Mouse (Mus musculus): ENCODE measurements around the gene Nr4a1.

The Nr4a1 gene

DNA sequence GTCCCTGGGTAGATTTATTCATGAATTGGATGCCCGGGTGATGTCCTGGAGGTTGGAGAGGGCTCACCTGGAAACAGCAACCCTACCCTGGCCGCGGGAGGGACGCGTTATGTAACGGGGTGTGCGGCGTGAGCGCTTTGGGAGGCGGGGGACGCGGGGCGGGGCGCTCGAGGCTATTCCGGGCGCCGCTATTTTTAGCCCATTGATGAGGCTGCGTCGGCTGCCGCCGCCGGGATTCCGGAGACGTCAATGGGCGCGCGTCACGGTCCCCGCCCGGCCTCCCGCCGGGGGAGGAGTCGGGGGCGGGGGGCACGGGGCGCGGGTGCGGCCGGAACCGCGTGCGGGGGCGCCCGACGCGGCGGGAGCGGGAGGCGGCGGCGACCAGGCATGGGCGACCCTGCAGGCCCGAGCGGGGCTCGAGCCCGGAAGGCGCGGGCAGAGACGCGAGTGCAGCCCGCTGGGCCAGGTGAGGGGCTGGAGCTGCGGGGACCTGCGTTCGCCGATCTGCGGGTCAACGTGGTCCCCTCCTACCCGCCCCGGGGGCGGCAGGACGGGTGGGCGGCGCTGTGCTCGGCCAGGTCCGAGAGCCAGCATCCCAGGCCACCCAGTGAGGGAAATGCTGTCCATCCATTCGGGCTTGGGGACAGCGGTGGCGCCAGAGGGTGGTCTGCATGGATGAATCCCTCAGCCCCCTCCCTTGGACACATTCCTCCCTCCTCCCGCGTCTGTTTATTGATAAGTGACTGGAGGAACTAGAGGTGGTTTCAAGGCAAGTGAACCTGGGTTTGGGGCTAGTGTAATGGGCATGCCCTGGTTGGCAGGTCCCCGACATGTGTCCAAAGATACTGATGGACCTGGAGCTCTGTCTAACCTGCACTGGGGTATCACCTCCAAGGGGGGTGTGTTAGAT lies at the start of gene Nr4a1:
TSS of gene Nr4a1 (plus strand) at position 384 of the 910 bp plus-strand sequence.
- peak; percentile 75 to 81 for DNase-seq

DNA sequence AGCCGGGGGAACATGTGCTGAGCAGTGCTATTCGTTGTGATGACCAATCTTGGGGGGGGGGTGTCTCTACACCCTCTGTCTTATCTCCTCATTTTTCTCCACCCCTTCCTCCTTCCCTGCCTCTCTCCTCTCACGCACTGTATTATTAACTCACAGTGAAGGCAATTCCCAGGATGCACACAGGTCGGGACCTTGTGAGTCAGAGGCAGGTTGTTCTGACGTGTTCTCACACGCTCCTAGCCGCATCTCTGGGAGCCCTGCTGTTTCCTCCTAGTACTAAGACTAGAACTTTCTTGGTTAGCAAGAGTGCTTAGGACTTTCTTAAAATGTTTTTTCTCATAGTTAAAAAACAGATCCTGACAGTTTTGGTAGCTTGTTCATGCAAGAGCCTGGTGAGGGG lies 49.3 kb upstream of the Nr4a1 start:
- DNase-seq, result no peak

DNA sequence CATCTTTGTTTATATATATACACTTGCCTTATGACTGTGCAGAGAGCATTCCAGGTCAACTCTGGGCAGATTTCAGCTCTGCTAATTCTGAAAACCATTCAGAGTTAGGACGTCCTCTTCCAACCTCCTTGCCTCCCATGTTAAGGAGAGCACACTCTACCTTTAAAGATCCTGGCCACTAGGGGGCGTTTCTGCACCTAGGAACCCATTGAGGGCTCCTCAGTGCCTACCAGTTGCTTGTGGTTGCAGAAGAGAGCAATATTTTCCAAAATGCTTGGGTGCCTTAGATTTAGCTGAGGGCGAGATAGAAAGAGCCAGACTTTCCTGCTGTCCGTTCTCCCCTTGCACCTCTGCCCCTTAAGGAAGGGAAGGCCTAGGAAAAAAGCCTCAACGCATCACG lies 43.8 kb upstream of the Nr4a1 start:
- peak; percentile 74 to 80 for DNase-seq

DNA sequence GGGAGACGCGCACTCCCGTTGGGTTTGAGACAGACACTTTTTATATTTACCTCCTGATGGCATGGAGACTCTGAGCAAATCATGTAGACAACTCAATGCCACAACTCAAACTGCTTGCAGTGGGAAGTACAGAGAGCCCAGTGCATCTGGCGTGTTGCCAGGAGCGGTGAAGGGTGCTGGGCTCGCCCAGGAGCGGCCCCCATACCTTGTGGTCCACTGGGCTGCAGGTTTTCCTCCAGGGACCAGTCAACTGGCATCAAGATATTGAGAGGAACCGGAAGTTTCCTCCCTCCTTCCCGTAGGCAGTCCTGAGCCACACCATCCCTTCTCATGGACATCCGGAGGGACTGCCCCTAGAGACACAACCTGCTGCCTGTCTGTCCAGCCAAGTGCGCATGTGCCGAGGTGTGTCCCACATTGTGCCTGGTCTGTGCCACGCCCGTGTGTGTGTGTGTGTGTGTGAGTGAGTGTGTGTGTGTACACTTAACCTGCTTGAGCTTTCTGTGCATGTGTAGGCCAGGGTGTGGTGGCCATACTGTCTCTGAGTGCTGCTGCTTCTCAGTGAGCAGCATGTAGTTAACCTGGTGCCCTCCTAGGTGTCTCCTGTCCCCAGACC lies 43.0 kb upstream of the Nr4a1 start:
- no peak for DNase-seq

DNA sequence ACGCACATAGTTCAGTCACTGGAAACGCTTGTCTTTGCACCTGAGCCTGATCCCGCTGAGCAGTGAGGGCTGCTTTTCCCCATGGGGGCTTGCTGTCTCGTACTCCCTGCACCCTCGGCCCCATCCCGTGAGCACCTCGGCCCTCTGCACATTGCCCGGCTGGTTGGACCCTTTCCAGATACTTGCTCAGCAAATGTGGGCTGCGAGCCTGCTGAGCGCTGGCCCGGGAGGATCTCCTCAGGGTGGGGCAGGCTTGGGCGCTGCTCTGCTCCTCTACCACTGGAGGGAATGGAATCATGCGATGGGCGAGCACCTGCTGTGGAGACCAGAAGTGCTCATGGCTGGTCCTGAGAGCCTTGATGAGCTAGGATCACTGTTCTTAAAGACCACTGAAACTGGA lies 41.6 kb upstream of the Nr4a1 start:
- peak; percentile 68 to 83 for DNase-seq

DNA sequence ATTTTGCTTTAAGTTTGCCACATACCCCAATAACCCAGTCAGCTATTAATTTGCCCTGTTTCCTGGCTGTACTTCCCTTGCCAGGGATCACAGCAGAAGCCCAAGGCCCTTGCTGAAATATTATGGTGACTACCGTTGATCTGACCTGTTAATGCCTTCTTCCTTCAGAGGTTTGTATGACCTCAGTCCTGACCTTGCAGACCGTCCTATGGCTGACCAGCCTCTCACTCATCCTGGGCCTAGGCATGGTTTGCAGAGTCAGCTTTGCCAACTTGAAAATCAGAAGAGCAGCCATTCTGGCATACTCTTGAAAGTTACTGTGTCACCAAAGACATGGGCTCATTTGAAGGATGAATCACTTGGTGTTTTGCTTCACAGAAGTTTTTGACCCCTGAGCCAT lies 38.9 kb upstream of the Nr4a1 start:
- no peak for DNase-seq

DNA sequence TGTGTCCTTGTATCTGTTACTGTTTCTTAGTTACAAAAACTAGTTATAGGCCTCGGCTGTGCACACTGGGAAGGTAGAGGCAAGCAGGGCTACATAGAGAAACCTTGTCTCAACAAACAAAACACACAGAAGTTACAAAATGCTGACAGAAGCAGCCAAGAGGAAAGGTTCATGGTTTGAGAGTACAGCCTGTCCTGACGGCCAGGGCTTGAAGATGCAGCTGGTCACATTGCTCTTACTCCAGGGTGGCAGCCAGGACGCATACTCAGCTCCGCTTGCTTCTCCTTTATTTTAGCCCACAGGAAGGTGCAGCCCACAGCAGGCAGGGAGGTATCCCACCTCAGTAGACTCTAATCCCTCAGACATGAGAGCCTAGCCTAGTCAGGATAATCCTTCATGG lies 38.0 kb upstream of the Nr4a1 start:
- DNase-seq, result no peak

DNA sequence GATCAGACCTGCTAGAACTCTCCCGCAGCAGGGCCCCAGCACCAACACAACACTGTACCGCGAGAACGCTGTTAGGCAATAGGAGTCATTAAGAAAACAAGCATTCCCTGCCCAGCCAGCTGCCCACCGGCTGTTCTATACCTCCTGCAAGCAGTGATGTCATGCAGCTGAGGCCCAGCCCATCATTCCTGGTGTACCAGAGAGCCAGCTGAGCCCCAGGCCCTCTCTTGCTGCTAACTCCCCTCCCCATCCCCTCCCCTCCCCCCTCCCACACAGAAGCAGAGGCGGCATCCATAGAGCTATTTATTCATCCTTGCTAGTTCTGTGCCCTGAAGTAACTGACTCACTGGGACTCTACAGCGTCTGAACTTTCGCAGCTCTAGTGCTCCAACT lies 33.2 kb upstream of the Nr4a1 start:
- DNase-seq, result peak in 1 of 2 experiments; percentile 48

DNA sequence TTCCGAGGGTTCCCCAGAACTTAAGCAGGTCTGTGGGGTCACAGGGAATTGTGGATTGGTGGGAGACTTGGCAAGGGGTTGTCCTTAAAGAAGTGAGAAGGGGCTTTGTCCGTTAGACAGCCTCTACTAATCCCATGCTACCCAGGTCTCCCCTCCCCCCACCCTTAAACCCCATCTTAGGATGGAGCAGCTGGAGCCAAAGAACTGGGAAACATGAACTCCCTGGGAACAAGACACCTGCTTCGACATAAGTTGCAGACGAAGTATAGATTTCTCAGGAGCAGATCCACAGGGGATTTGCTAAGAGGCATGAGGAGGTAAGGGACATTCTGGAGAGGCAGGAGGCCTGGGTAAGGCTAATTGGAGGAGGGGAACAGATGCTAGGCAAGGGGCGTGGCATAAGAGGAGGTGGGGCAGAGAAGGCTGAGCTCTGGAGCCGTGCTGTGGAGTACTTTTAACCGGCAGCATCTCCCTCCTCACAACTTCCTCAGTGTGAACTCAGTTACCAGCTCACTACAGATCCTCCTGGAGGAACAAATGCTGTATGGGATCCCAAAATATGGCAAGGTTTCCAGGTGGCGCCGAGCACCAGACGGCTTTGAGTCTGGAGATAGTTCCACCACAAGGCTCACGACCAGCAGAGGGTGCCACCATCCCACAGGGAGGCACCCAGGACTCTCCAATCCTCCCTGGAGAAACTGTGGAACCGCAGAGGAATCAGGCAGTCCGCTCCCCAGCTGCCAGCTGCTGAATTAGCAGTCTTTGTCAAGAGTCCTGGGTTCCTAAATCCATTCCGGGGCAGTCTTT lies 32.6 kb upstream of the Nr4a1 start:
- DNase-seq, result peak; percentile 96 to 98

DNA sequence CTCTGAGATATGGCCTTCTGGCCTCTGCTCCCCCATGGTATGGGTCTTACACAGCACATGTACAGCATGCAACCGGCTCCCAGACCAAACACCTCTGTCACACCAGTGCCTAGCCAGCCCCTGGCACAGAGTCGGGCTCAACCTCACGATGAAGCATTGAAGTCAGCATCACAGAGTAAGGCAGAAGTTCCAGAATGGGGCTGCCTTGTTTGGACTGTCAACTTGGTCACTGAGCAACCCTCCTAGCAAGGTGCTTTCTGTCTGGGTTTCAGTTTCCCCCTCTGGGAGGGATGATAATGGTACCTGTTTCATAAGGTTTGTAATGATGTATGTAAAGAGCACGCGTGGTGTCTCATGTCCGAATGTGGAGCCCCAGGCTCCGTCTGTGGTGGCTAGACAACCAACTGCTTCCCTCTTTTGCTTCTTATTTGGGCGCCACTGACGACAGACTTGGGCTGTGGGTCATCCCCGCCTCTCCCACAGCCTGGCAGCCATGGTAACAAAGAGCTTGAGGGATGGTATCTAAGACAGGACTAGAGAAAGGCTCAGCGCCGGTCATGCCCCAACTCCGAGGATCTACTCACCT lies 31.1 kb upstream of the Nr4a1 start:
- DNase-seq, result no peak

DNA sequence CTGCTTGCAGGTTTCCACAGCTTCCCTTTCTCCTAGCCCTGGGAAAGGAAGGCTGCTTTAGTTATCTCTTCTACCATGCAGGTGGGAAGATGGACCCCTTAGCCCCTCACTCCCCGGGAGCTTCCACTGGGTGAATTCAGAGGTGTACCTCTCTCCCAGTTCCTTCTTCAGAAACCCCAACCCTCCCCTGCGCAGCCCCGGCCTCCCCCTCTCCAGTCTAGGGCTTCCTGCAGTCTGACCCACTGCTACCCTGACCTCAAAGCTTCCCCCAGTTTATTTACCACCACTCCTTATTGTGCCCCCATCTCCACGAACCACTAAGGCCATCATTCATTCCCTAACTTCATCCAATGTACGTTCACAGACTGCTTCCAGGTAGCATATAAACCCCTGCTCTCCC lies 30.5 kb upstream of the Nr4a1 start:
- no peak for DNase-seq

DNA sequence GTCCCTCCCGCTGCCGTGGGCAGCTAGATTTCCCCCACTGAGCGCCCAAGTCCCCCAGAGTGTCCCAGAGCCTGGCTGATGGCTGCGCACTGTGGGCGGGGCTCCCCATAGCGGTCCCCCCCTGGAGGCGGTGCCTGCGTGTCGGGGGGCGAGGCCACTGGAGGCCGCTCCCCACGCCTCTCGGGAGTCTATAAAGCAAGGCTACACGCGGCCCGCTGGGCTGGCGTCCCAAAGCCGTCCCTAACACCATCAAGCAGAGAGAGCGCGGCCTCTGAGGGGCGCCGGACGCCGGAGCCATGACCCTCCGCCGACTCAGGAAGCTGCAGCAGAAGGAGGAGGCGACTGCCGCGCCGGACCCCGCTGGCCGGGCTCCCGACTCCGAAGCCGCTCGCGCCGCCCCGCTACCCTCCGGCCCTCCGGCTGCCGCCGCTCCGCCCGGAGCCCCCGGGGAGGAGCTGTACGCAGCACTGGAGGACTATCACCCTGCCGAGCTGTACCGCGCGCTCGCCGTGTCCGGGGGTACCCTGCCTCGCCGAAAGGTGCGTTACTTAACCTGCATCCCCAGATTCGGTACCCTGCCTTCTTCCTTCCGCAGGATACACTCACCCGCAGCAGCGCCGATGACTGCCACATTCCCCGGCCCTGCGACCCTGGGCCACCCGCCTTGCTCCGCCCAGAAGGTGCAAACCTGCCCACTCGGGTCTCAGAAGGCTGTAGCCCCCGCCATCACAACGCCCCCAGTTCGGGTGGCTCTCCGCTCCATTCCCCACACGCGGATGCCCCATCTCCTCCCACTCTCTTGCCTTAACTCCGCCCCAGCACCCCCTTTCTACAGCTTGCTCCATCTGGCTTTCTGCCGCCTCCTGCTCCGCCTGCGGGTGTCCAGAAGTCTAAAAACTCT lies 29.8 kb upstream of the Nr4a1 start, which contains the start of gene Grasp:
TSS of gene Grasp (plus strand) at position 183 of the 901 bp plus-strand sequence.
- DNase-seq, result peak; percentile 92 to 95

DNA sequence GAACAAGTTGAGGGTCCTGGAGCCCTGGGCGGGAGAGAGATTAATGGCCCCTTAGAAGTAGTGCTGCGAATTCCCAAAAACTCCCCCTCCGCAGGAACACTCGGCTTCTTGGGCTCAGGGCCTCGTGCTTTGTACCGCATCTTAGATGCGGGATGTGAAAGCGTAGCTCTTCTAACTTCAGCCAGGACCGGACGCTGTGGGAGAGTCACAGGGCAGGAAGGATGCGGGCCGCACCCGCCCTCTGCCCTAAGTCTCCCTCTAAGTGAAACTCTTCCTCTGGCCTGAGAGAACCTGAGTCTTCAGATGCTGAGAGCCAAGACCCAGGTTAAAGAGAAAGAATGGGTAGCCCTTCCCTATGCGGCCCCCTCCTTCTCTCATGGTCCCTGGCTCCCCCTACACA lies 29.1 kb upstream of the Nr4a1 start:
- DNase-seq, result peak; percentile 44 to 64

DNA sequence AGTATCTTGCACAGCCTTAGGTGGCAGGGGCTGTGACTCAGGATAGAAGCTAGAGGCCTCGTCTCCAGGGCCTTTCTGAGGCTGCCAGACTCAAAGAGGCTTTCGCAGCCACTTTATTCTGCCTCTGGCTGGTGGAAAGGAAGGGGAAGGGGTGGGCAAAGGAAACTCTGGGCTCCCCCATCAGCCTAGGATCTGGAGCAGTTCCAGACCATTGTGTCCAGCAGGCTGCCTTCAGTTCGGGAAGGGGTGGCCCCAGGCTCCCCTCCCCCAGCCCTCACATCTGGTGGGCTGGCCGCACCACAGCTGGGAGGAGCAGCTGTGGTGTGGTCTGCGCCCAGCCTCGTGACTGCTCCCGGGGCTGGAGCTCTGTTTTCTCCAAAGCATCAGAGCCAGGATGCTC lies 26.1 kb upstream of the Nr4a1 start:
- peak; percentile 81 to 88 for DNase-seq

DNA sequence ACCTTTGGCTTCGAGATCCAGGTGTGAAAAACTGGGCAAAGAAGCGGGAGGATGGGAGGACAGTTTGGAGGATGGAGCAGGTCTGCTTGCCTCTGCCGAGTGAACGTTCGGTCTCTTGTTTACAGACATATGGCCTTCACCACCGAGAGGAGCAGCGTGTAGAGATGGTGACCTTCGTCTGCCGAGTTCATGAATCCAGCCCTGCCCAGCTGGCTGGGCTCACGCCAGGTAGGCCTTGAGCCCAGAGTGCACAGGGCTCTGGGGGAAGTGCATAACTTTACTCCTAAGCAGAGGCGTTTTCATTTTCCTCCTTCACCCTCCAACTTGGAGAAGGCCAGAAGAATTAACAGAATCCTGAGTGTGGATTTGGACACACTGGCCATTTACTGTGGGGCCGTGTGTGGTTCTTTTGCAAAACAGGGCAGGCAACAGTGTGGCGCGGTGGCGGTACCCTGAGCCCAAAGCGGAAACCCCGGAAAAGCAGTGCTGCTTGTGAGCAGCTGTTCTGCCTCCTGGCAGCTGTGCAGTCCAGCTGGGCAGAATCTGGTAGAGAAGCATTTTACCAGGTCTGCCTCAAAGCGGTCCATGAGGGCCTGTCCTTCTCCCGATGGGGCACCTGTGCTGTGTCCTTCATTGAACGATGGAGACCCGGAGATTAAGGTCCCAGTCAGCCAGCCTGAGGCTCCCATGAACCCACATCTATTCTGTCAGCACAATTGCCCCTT lies 25.0 kb upstream of the Nr4a1 start:
- DNase-seq, result no peak

DNA sequence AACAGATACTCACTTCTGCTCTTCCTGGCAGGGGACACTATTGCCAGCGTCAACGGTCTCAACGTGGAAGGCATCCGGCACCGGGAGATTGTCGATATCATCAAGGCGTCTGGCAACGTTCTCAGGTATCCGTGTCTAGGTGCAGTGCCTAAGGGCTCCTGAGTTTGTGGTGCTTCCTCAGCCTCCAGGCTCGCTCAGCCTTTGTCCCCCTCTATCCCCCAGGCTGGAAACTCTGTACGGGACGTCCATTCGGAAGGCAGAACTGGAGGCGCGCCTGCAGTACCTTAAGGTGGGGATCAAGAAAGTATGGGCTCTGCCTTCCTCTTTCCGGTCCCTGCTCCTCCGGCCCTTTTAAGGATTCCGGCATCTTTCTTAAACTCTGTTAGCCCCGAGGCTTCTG lies 23.6 kb upstream of the Nr4a1 start:
- no peak for DNase-seq

DNA sequence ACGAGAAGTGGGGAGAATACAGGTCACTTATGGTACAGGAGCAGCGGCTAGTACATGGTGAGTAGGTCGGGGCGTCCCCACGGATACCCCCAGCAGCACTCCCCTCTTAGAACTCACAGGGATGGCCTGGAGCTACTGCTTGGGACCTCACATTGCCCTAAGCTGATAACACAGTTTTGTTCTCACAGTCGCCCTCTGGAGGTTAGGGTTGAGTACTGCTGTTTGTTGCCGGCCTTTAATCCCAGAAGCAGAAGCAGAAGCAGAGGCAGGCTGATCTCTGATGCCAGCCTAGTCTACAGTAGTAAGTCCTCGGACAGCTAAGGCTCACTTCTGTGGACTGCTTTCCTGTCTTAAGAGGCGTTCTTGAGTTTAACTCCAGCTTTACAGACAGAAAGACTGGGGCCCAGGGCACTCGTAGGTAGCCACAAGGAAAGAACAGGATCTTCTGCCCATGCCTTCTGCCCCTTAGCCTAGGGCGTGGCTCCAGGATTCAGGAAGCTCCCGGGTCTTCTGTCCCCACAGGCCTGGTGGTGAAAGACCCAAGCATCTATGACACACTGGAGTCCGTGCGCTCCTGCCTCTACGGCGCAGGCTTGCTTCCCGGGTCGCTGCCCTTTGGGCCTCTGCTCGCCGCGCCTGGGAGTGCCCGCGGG lies 22.9 kb upstream of the Nr4a1 start:
- DNase-seq, result peak in 1 of 2 experiments; percentile 54

DNA sequence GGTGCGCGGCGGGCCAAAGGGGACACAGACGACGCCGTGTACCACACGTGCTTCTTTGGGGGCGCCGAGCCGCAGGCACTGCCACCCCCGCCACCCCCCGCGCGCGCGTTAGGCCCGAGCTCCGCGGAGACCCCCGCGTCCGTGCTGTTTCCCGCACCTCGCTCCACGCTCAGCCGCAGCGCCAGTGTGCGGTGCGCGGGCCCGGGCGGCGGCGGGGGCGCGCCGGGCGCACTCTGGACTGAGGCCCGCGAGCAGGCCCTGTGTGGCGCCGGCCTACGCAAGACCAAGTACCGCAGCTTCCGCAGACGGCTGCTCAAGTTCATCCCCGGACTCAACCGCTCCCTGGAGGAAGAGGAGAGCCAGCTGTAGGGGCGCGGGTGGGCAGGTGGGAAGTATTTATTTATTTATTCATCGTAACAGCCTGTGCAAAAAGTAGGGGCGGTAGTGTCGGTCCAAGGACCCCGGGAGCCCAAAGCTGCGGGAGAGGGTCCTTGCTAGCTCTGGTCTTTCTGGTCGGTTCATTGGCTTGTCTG lies 22.4 kb upstream of the Nr4a1 start:
- peak in 1 of 2 experiments; percentile 44 for DNase-seq

DNA sequence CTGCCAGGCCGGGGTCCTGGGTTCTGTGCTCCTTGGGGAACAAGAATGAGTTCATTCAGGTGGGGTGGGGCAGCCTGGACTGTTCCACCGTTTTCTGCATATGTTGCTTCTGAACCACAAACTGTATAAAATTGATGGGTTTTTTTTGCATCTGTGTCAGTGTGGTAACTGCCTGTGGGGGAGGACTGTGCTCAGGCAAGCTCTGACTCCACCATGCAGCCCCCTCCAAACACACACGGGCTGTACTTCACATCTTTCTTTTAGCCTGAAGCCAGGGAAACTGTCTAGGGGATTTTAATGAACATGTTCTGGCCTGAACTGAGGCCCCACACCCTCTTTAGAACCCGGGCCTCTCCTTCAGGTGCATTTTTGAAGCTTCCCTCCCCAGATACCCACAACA lies 21.5 kb upstream of the Nr4a1 start:
- no peak for DNase-seq

DNA sequence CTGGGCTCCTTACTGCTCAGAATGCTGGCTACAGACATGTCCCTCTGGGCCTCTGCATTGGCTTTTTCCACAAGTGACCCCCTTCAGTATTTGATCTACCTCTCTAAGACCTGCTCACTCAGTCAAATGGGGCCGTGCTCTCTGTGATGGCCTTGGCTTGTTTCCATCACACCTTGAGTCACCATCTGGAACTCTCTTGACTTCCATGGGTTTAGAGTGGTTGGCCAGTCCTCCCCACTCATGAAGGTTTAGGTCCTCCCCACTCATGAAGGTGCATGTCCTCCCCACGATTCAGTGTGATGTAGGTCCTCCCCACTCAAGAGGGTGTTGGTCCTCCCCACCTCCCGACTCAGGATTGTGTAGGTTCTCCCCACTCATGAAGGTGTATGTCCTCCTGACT lies 20.9 kb upstream of the Nr4a1 start:
- no peak for DNase-seq

All from kidney, postnatal 4 days (tissue).